Mouse (Mus musculus): ENCODE results near the gene Cdc45. TPM values are rescaled to one million over a fixed set of nuclear protein-coding genes. Genes with fewer than 3 reads are reported as not detected.

The Cdc45 gene
- total and polyA plus RNA-seq, 2 experiments from 2014 or later = 3.0 to 4.8 TPM

DNA sequence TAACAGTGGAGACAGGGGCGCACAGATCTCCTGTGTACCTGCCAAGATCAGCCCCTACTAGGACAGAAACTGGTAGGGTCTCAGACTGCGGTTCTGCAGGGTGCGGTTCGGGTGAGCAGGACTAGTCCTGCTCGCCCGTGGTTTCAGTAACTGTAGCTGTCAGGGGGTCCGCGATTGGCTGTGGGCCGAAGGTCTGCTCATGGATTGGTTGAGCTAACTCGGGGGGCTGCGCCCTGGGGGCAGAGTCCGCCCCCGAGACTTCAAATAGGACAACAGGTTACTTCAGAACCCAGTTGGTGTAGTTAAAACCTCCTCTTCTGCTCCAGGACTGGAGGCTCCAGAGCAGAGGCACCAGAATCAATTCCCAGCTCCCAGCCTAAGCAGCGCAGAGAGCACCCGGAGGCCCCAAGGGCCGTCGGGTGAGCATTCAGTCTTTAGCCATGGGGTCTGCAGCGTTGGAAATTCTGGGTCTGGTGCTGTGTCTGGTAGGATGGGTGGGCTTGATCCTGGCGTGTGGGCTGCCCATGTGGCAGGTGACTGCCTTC, 35.2 kb downstream of the Cdc45 start, which contains the start of gene Cldn5:
Gene Cldn5 (plus strand): TSS at position 292 of the 545 bp plus-strand sequence.
- H3K9me3 ChIP-seq (ENCODE audit: low read length) = no peaks in the 10 kb centered on the region
- H3K4me1 ChIP-seq (ENCODE audit: insufficient read depth, low read length) = peaks cover 4% of the 10 kb centered on the region; the same call in 1 of the 2 replicates
- DNase-seq (ENCODE audit: low spot score) = no peak
- H3K4me3 ChIP-seq (ENCODE audit: low read depth, low read length) = peak within 1 kb of the TSS; percentile 43
- H3K4me2 ChIP-seq (ENCODE audit: low read depth, low read length, poor library complexity, severe bottlenecking) = peak within 1 kb of the TSS; percentile 69
- peaks cover 39% of the 10 kb centered on the region for H3K27me3 ChIP-seq (ENCODE audit: insufficient read depth, low read length)
- H3K36me3 ChIP-seq (ENCODE audit: insufficient read depth, low read length) = no peaks in the 10 kb centered on the region
- no peak for TF ChIP-seq CTCF (IDR thresholded peaks at IDR 0.05)
- 6% methylated on average over 19 of the region's 19 CpGs for WGBS
- ATAC-seq (ENCODE audit: low FRiP score) = peak; percentile 21; the same call in 1 of the 2 replicates
- peak within 1 kb of the TSS; percentile 54 for H3K9ac ChIP-seq (replicated peaks; ENCODE audit: low read length, poor library complexity, severe bottlenecking)
- peak within 1 kb of the TSS; percentile 32; the same call in 1 of the 2 replicates for H3K27ac ChIP-seq (ENCODE audit: low read depth, low read length)

DNA sequence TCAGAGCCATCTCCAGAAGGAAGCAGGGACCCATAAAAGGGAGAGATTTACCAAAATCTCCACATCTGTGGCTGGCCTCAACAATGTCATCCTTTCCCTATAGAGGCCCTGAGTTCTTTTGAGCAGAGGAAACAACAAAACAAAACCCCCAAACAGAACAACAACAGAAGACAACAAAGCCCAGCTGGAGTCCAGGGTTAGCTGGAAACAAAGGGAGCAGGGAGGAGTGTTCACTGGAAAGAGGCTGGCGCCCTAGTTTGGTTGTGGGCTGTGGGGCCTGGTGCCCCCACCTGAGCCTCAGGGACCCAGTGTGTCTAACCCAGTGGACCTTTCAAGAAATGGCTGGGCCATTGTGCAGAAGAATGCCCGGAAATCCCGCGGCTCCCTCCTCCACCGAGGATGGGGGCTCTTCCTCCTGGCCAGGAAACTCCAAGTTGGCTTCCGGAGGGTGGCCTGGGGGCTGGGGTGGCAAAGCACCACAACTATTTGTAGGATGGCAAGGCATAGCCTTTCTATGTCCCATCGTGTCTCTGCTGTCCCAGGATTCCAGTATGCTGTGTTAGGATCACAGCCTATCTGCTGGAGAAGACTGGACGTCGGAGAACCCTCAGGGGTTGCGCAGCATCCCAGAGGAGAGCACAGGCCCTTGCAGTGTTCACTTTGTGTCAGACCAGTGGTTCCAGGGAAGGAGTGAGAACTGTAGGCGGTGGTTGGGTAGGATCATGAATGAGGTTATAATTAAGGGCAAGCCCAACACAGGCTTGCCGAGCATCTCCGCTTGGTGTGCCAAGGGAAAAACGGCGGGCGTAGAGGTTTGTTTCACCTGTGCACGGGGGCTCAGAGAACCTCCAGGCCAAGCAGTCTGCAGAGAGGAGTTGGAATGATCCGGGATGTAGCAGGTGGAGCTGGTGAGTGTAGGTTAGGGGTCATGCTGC, 35.9 kb downstream of the Cdc45 start:
- peaks cover 39% of the 10 kb centered on the region for H3K27me3 ChIP-seq (ENCODE audit: insufficient read depth, low read length)
- H3K9ac ChIP-seq (replicated peaks; ENCODE audit: low read length, poor library complexity, severe bottlenecking) = no peak overlapping the region
- no peak for TF ChIP-seq CTCF (IDR thresholded peaks at IDR 0.05)
- no peak overlapping the region for H3K27ac ChIP-seq (ENCODE audit: low read depth, low read length)
- ATAC-seq (ENCODE audit: low FRiP score) (no peak), DNase-seq (ENCODE audit: low spot score) (no peak)
- H3K4me1 ChIP-seq (ENCODE audit: insufficient read depth, low read length) = peaks cover 4% of the 10 kb centered on the region; the same call in 1 of the 2 replicates
- H3K4me2 ChIP-seq (ENCODE audit: low read depth, low read length, poor library complexity, severe bottlenecking) = no peak overlapping the region
- H3K36me3 ChIP-seq (ENCODE audit: insufficient read depth, low read length) = no peaks in the 10 kb centered on the region
- no peaks in the 10 kb centered on the region for H3K9me3 ChIP-seq (ENCODE audit: low read length)
- H3K4me3 ChIP-seq (ENCODE audit: low read depth, low read length) = peak overlapping the region; percentile 43; the same call in 1 of the 2 replicates
- 30% methylated on average over 18 of the region's 18 CpGs for WGBS

DNA sequence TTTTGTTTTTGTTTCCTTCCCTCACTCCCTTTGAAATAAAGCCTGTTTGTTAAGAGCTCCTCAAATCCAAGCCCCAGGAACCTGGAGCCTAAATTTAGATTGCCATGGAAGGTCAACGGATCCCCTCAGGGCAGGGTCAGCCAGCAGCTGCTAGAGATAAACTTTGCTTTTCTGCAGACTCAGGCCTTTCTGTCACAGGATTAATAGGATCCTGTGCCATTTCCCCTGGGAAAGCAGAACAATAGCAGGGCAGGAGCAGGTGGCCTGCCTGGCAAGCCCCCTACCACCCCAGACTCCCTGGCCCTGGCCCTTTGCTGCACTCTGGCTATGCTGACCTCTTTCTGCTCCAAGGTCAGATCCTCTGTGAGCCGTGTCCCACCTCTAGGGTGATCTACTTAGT, 37.9 kb downstream of the Cdc45 start:
- peaks cover 4% of the 10 kb centered on the region; the same call in 1 of the 2 replicates for H3K4me1 ChIP-seq (ENCODE audit: insufficient read depth, low read length)
- DNase-seq (ENCODE audit: low spot score) (no peak), ATAC-seq (ENCODE audit: low FRiP score) (no peak)
- H3K4me3 ChIP-seq (ENCODE audit: low read depth, low read length) = no peak overlapping the region
- no peak overlapping the region for H3K27ac ChIP-seq (ENCODE audit: low read depth, low read length)
- no peaks in the 10 kb centered on the region for H3K36me3 ChIP-seq (ENCODE audit: insufficient read depth, low read length)
- peaks cover 37% of the 10 kb centered on the region for H3K27me3 ChIP-seq (ENCODE audit: insufficient read depth, low read length)
- H3K9me3 ChIP-seq (ENCODE audit: low read length) = no peaks in the 10 kb centered on the region
- H3K4me2 ChIP-seq (ENCODE audit: low read depth, low read length, poor library complexity, severe bottlenecking) = no peak overlapping the region
- no peak overlapping the region for H3K9ac ChIP-seq (replicated peaks; ENCODE audit: low read length, poor library complexity, severe bottlenecking)
- 13% methylated on average over 2 of the region's 2 CpGs for WGBS
- TF ChIP-seq CTCF (IDR thresholded peaks at IDR 0.05) = no peak

DNA sequence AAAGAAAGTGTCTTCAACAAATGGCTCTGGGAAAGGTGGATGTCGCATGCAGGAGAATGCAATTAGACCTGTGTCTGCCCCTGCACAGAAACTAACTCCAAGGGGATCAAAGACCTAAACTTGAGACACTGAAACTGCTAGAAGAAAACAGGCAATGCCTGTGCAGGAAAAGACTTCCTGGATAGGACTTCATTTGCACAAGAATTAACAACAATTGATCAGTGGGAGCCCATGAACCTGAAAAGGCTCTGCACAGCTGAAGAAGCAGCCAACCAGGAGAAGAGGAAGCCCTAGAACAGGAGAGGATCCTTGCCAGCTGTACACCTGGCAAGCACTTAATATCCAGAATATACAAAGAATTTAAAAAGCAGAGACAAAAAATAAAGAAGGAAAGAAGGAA, 42.3 kb downstream of the Cdc45 start:
- DNase-seq (ENCODE audit: low spot score) (no peak), ATAC-seq (ENCODE audit: low FRiP score) (no peak)
- Histone ChIP-seq H3K27me3 (ENCODE audit: insufficient read depth, low read length) (no peaks in the 10 kb centered on the region; the same call in 1 of the 2 replicates), H3K9me3 (ENCODE audit: low read length) (no peaks in the 10 kb centered on the region), H3K4me3 (ENCODE audit: low read depth, low read length) (no peak overlapping the region), H3K4me2 (ENCODE audit: low read depth, low read length, poor library complexity, severe bottlenecking) (no peak overlapping the region), H3K27ac (ENCODE audit: low read depth, low read length) (no peak overlapping the region), H3K4me1 (ENCODE audit: insufficient read depth, low read length) (no peaks in the 10 kb centered on the region), H3K9ac (replicated peaks; ENCODE audit: low read length, poor library complexity, severe bottlenecking) (no peak overlapping the region), H3K36me3 (ENCODE audit: insufficient read depth, low read length) (no peaks in the 10 kb centered on the region)
- WGBS = 53% methylated on average over 1 of the region's 1 CpGs
- TF ChIP-seq CTCF (IDR thresholded peaks at IDR 0.05) = no peak

DNA sequence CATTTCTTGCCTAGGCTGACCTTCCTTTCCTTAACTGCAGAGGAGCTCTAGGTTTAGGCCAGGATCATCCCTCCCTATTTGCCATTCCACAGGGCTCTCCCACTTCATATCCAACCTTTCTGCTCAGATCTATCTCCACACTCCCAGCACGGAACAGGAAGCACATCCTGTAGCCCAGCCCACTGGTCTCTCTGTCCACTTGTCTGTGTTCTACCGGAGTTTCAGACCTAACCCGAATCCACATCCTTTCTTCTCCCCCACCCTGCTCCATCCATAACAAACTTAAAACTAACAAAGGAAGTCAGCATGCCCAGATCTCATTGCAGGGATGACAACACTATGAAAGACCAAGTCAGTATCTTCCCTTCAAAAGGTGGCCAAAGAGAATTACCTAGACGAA, 45.4 kb downstream of the Cdc45 start:
- Histone ChIP-seq H3K27me3 (ENCODE audit: insufficient read depth, low read length) (no peaks in the 10 kb centered on the region), H3K4me1 (ENCODE audit: insufficient read depth, low read length) (no peaks in the 10 kb centered on the region), H3K4me3 (ENCODE audit: low read depth, low read length) (no peak overlapping the region), H3K4me2 (ENCODE audit: low read depth, low read length, poor library complexity, severe bottlenecking) (no peak overlapping the region), H3K9me3 (ENCODE audit: low read length) (no peaks in the 10 kb centered on the region), H3K9ac (replicated peaks; ENCODE audit: low read length, poor library complexity, severe bottlenecking) (no peak overlapping the region), H3K27ac (ENCODE audit: low read depth, low read length) (no peak overlapping the region), H3K36me3 (ENCODE audit: insufficient read depth, low read length) (no peaks in the 10 kb centered on the region)
- 82% methylated on average over 4 of the region's 4 CpGs for WGBS
- DNase-seq (ENCODE audit: low spot score) (no peak), ATAC-seq (ENCODE audit: low FRiP score) (no peak)
- no peak for TF ChIP-seq CTCF (IDR thresholded peaks at IDR 0.05)

DNA sequence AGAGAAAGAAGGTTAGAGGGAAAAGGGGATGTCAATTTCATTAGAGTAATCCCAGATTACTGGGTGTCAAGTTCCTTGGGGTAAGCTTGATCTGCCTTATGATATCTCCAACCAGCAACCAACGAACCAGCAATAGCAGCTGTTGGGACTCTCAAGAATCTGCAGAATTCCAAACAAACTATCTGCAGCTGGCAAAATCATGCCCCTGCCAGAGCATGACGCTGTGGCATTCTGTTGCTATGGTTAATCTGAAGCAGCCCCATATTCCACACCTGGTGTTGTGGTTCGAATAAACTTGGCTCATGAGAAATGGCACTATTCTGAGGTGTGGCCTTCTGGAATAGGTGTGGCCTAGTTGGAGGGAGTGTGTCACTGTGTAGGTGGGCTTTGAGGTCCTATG, 48.8 kb downstream of the Cdc45 start:
- ATAC-seq (ENCODE audit: low FRiP score) (no peak), DNase-seq (ENCODE audit: low spot score) (no peak)
- Histone ChIP-seq H3K9ac (replicated peaks; ENCODE audit: low read length, poor library complexity, severe bottlenecking) (no peak overlapping the region), H3K4me3 (ENCODE audit: low read depth, low read length) (no peak overlapping the region), H3K27me3 (ENCODE audit: insufficient read depth, low read length) (no peaks in the 10 kb centered on the region), H3K27ac (ENCODE audit: low read depth, low read length) (no peak overlapping the region), H3K36me3 (ENCODE audit: insufficient read depth, low read length) (no peaks in the 10 kb centered on the region), H3K4me1 (ENCODE audit: insufficient read depth, low read length) (no peaks in the 10 kb centered on the region), H3K9me3 (ENCODE audit: low read length) (no peaks in the 10 kb centered on the region), H3K4me2 (ENCODE audit: low read depth, low read length, poor library complexity, severe bottlenecking) (no peak overlapping the region)
- 78% methylated on average over 3 of the region's 3 CpGs for WGBS
- TF ChIP-seq CTCF (IDR thresholded peaks at IDR 0.05) = no peak

Data from midbrain, postnatal 0 days (tissue).